Mouse (Mus musculus) hindbrain, embryonic 11.5 days (tissue): ENCODE measurements around the gene Pde7b. TPM values are rescaled to one million over a fixed set of nuclear protein-coding genes. Genes with fewer than 3 reads are reported as not detected.

ENCODE experiments used
- ATAC-seq: fragments of 200-750 bp; cut with Nextera tagmentation; 2 replicates; pipeline ENCODE4 v1.8.0; 2017; ENCODE audit warnings: mild to moderate bottlenecking, moderate TSS enrichment, moderate library complexity; ENCODE audit not compliant: low FRiP score
- DNase-seq: peaks from one replicate; pipeline ENCODE4 v3.0.0-alpha.2; 2015; ENCODE audit warnings: low spot score
- H3K27ac ChIP-seq: fragments of 300-500 bp; sonication (generic); 2 replicates; pipeline ENCODE4 v1.5.1; 2014; ENCODE audit warnings: mild to moderate bottlenecking, low read depth, low read length
- H3K27me3 ChIP-seq: fragments of 300-500 bp; sonication (generic); 2 replicates; pipeline ENCODE4 v1.6.1; 2014; ENCODE audit warnings: mild to moderate bottlenecking, low read length, moderate library complexity, mixed read lengths; ENCODE audit not compliant: control insufficient read depth, insufficient read depth
- H3K36me3 ChIP-seq: fragments of 300-500 bp; sonication (generic); 2 replicates; pipeline ENCODE4 v1.6.1; 2014; ENCODE audit warnings: mild to moderate bottlenecking, low read length, moderate library complexity, mixed read lengths; ENCODE audit not compliant: control insufficient read depth, insufficient read depth
- H3K4me1 ChIP-seq: fragments of 300-500 bp; sonication (generic); replicated peaks from 2 replicates; pipeline ENCODE4 v1.6.1; 2014; ENCODE audit warnings: low read length, mixed read lengths; ENCODE audit not compliant: control insufficient read depth, insufficient read depth
- H3K4me2 ChIP-seq: fragments of 300-500 bp; sonication (generic); replicated peaks from 2 replicates; pipeline ENCODE4 v1.6.1; 2014; ENCODE audit warnings: mild to moderate bottlenecking, low read depth, low read length
- H3K4me3 ChIP-seq: fragments of 300-500 bp; sonication (generic); 2 replicates; pipeline ENCODE4 v1.5.1; 2014; ENCODE audit warnings: low read depth, low read length
- H3K9ac ChIP-seq: fragments of 300-500 bp; sonication (generic); 2 replicates; pipeline ENCODE4 v1.6.1; 2014; ENCODE audit warnings: low read depth, low read length
- H3K9me3 ChIP-seq: fragments of 300-500 bp; sonication (generic); 2 replicates; pipeline ENCODE4 v1.6.1; 2016; ENCODE audit warnings: low read length; ENCODE audit not compliant: control insufficient read depth
- WGBS: fragments of 180-500 bp; shearing (Covaris S2); extraction: QIAGEN DNeasy Blood & Tissue Kit; methylation state at CpG from one replicate; pipeline ENCODE4 v1.1.7; 2014; 5-methylcytosine and 5-hydroxymethylcytosine counted together
- polyA plus RNA-seq: library from polyadenylated mRNA; unstranded; fragments of >200 nt; fragmentation: Nextera tagmentation; extraction: Ambion mirVana; gene quantifications from 2 replicates; pipeline ENCODE4 v1.2.1, GENCODE M21; 2014

Pde7b gene
- polyA plus RNA-seq, 1 experiment from 2014 or later: 3.4 TPM

DNA sequence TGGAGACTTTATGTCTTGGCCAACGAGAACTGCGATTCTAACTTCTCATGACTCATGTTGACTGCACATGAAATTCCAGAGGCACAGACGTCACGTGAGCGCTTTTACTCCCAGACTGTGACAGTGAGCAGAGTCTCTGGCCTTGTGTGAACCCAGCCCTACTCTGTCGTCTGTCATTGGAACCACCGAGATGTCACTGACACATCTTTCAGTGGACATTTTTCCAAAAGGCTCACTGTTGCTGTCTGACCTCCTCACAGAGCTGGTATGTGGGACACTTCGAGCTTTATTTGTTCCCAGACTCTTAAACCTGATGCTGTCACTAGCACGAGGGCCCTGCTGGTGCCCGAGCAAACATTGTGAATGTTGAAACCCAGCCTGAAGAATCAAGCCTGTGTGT is 315.7 kb downstream of the Pde7b start:
- no peak overlapping the region for H3K9ac ChIP-seq
- no peaks in the 10 kb centered on the region for H3K36me3 ChIP-seq
- H3K4me2 ChIP-seq: no peak overlapping the region
- H3K27ac ChIP-seq: no peak overlapping the region
- no peak overlapping the region for H3K4me3 ChIP-seq
- H3K4me1 ChIP-seq: no peaks in the 10 kb centered on the region
- H3K9me3 ChIP-seq: no peaks in the 10 kb centered on the region
- no peak for DNase-seq
- H3K27me3 ChIP-seq: no peaks in the 10 kb centered on the region
- WGBS: 85% methylated on average over 10 of the region's 10 CpGs
- no peak for ATAC-seq

- H3K27me3 ChIP-seq: no peaks in the 10 kb centered on the region
- H3K27ac ChIP-seq: no peak overlapping the region
- no peaks in the 10 kb centered on the region for H3K36me3 ChIP-seq
- WGBS: 71% methylated on average over 3 of the region's 3 CpGs
- H3K9me3 ChIP-seq: no peaks in the 10 kb centered on the region
- DNase-seq (no peak), ATAC-seq (no peak)
- no peak overlapping the region for H3K9ac ChIP-seq
- H3K4me3 ChIP-seq: no peak overlapping the region
- H3K4me2 ChIP-seq: no peak overlapping the region
- H3K4me1 ChIP-seq: no peaks in the 10 kb centered on the region
Measured at GRCm38 (mm10) chr10:20408336-20408735, 316.5 kb downstream of the Pde7b start.

DNA sequence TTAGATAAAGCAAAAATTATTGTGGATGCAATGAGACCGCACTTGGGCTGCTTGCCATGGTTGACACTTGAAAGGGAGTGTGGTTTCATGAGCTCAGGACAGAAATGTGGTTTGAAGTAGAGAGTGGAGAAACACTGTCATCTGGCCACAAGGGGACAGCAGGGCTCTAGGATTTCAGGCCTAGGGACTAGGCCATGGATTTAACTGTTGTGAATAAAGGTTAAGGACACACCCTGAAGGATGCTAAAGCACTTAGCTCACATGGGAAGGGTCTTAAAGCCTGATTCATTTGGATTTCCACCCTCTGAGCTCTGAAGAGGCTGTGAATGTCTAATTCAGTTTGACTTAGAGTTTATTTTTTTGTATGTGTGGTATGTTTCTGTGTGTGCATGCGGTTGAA is 319.4 kb downstream of the Pde7b start:
- Histone ChIP-seq H3K4me3 (no peak overlapping the region), H3K27ac (no peak overlapping the region), H3K36me3 (no peaks in the 10 kb centered on the region), H3K4me1 (no peaks in the 10 kb centered on the region), H3K9me3 (no peaks in the 10 kb centered on the region), H3K9ac (no peak overlapping the region), H3K4me2 (no peak overlapping the region), H3K27me3 (no peaks in the 10 kb centered on the region)
- 87% methylated on average over 2 of the region's 2 CpGs for WGBS
- DNase-seq (peak; percentile 48), ATAC-seq (no peak)

- no peak for ATAC-seq
Measured at GRCm38 (mm10) chr10:20402941-20403340, 321.9 kb downstream of the Pde7b start.

DNA sequence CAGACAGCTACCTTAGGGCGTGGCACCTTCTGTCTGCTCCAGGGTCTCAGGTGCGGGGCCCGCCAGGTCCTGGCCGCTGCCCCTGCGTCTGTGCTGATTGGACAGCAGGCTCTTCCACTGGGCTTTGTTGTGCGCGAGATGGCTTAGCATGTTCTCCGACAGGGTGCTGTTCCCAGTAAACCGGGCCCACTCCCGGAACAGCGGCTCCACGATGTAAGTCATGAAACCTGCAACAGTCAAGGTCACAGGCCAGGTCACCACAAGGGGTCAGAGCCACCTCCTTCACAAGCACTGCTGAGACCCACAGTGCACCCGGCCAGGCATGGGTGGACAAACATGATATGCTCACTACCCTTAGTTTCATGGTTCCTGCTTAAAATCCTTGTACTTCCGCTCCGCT is 324.5 kb downstream of the Pde7b start:
- ATAC-seq (no peak), DNase-seq (no peak)
- no peak overlapping the region for H3K27ac ChIP-seq
- no peak overlapping the region for H3K9ac ChIP-seq
- no peak overlapping the region for H3K4me3 ChIP-seq
- no peaks in the 10 kb centered on the region for H3K9me3 ChIP-seq
- H3K36me3 ChIP-seq: no peaks in the 10 kb centered on the region
- H3K27me3 ChIP-seq: no peaks in the 10 kb centered on the region
- no peaks in the 10 kb centered on the region for H3K4me1 ChIP-seq
- no peak overlapping the region; the same call in 1 of the 2 replicates for H3K4me2 ChIP-seq
- WGBS: 71% methylated on average over 15 of the region's 15 CpGs

More at GRCm38 (mm10) chr10:20402941-20403340, 321.9 kb downstream of the Pde7b start:
- H3K4me2 ChIP-seq: no peak overlapping the region
- H3K27me3 ChIP-seq: no peaks in the 10 kb centered on the region
- DNase-seq: no peak
- no peaks in the 10 kb centered on the region for H3K36me3 ChIP-seq
- no peaks in the 10 kb centered on the region for H3K4me1 ChIP-seq
- 86% methylated on average over 5 of the region's 5 CpGs for WGBS
- H3K4me3 ChIP-seq: no peak overlapping the region
- no peak overlapping the region for H3K9ac ChIP-seq
- no peak overlapping the region for H3K27ac ChIP-seq
- no peaks in the 10 kb centered on the region for H3K9me3 ChIP-seq

DNA sequence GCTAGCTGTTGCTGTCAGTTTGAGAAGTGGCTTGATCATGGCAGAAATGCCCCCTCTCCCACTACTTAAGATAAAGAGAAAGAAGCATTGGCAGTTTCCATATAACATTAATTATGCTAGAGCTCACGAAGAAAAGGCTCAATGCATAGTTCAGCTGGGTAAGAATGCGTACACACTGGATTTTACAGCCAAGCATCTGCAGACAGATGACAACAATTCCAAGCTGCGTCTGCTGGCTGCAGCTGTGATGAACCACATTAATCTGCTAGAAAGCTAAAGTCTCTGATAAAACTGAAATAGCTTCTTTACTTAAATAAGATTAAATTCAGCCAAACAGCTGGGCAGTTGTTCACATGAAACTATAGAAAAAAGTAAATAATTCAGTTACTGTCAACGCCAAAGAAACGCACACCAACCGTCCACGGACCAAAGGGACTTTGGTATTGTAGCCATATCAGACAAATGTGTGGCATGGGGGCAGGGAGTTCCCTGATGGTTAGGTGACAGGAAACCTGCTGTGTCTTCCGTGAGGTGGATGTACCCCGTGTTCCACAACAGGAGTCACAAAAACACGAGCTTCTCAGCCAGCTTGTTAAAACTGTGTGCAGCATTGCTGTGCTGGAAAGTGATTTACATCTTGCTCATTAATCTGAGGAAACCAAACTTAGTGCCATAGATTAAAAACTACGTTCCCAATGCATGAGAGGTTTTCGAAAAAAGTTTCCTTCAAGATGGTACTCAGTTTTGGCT is 326.1 kb downstream of the Pde7b start:
- H3K4me3 ChIP-seq: no peak overlapping the region
- no peaks in the 10 kb centered on the region for H3K4me1 ChIP-seq
- H3K27me3 ChIP-seq: no peaks in the 10 kb centered on the region
- H3K4me2 ChIP-seq: no peak overlapping the region
- DNase-seq (no peak), ATAC-seq (no peak)
- no peaks in the 10 kb centered on the region for H3K36me3 ChIP-seq
- 81% methylated on average over 12 of the region's 12 CpGs for WGBS
- H3K9ac ChIP-seq: no peak overlapping the region
- no peak overlapping the region for H3K27ac ChIP-seq
- H3K9me3 ChIP-seq: no peaks in the 10 kb centered on the region

DNA sequence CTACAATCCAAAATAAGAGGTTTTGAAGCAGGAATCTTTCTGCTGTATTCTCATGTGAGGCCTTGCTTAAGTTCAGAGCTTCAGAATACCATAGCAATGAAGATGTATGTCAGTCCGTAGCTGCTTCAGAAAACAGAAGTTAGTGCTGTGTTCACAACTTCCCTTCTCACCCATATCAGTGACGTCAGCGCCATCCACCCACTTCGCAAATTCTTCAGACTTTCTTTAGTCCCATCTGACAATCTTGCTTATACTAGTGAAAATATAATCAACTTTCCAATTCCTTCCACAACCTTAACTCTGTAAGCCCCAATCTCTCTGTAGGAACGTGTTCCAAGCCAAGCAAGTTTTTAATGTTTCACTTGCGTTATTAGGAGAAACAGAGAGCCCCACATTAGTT is 326.7 kb downstream of the Pde7b start:
- no peak overlapping the region for H3K27ac ChIP-seq
- DNase-seq (no peak), ATAC-seq (no peak)
- H3K9me3 ChIP-seq: no peaks in the 10 kb centered on the region
- H3K27me3 ChIP-seq: no peaks in the 10 kb centered on the region
- no peak overlapping the region for H3K9ac ChIP-seq
- H3K4me3 ChIP-seq: no peak overlapping the region
- WGBS: 89% methylated on average over 6 of the region's 6 CpGs
- H3K36me3 ChIP-seq: no peaks in the 10 kb centered on the region
- no peaks in the 10 kb centered on the region for H3K4me1 ChIP-seq
- no peak overlapping the region for H3K4me2 ChIP-seq

GRCm38 (mm10) chr10:20395778-20396177 is 329.1 kb downstream of the Pde7b start:
- Histone ChIP-seq H3K36me3 (no peaks in the 10 kb centered on the region), H3K4me1 (no peaks in the 10 kb centered on the region), H3K27me3 (no peaks in the 10 kb centered on the region), H3K27ac (no peak overlapping the region), H3K9me3 (no peaks in the 10 kb centered on the region), H3K9ac (no peak overlapping the region), H3K4me3 (no peak overlapping the region), H3K4me2 (no peak overlapping the region)
- 92% methylated on average over 3 of the region's 3 CpGs for WGBS
- DNase-seq: no peak
- ATAC-seq: no peak

DNA sequence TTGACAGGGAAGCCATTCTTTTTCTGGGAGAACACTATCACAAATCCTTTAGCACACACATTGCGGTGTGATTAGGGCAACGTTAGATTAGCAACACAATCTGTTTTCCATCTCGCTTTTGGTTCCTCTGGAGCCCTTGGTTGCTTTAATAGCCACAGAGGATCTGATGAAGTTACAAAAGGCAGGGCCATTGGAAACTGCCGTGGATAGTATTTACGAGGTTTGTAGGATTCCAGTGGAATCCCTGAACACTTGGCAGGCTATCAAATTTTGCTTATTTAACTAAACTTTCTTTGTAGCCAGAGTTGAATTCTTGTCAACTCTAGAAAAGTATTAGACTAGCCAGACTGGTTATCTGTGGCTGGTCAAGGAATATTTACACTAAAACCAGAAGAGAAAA is 330.1 kb downstream of the Pde7b start:
- H3K4me2 ChIP-seq: no peak overlapping the region
- 88% methylated on average over 5 of the region's 5 CpGs for WGBS
- no peaks in the 10 kb centered on the region for H3K9me3 ChIP-seq
- no peaks in the 10 kb centered on the region for H3K27me3 ChIP-seq
- no peak overlapping the region for H3K9ac ChIP-seq
- DNase-seq (no peak), ATAC-seq (no peak)
- no peak overlapping the region for H3K27ac ChIP-seq
- no peak overlapping the region for H3K4me3 ChIP-seq
- H3K4me1 ChIP-seq: no peaks in the 10 kb centered on the region
- H3K36me3 ChIP-seq: no peaks in the 10 kb centered on the region
